Mouse (Mus musculus): Measurements from ENCODE around the gene Zmynd19.

- TF ChIP-seq POLR2A (IDR thresholded peaks at IDR 0.05; ENCODE audit: control insufficient read depth in 1 of 2, insufficient read depth in 1 of 2, low read depth in 1 of 2, low read length in 2 of 2, poor library complexity in 1 of 2) (peak; percentile 91 to 97), NRF1 (IDR thresholded peaks at IDR 0.05; ENCODE audit: insufficient read depth, low read depth, low read length, poor library complexity, severe bottlenecking) (peak; percentile 64), CTCF (IDR thresholded peaks at IDR 0.05 in 2 of 3, conservative IDR thresholded peaks at IDR 0.05 in 1 of 3; ENCODE audit: control insufficient read depth in 1 of 3, insufficient read depth in 1 of 3, low read depth in 2 of 3, low read length in 3 of 3, poor library complexity in 1 of 3, severe bottlenecking in 1 of 3) (no peak), NELFE (IDR thresholded peaks at IDR 0.05; ENCODE audit: low read depth, low read length) (peak; percentile 95), SIN3A (IDR thresholded peaks at IDR 0.05; ENCODE audit: low read length) (peak; percentile 90), BHLHE40 (IDR thresholded peaks at IDR 0.05; ENCODE audit: borderline replicate concordance, low read depth, low read length) (no peak), RAD21 (IDR thresholded peaks at IDR 0.05; ENCODE audit: low read depth, low read length) (no peak), EP300 (IDR thresholded peaks at IDR 0.05; ENCODE audit: low read depth in 1 of 2, low read length in 2 of 2) (no peak)
Observed at GRCm38 (mm10) chr2:24974906-24975703, 25.5 kb downstream of the Zmynd19 start, which contains the start of gene Mrpl41.
